Mouse (Mus musculus): Measurements from ENCODE around the gene Mtm1.
A peak's percentile ranks its signal among the peaks of the same experiment; 100 is the strongest.

Gene Mtm1

DNA sequence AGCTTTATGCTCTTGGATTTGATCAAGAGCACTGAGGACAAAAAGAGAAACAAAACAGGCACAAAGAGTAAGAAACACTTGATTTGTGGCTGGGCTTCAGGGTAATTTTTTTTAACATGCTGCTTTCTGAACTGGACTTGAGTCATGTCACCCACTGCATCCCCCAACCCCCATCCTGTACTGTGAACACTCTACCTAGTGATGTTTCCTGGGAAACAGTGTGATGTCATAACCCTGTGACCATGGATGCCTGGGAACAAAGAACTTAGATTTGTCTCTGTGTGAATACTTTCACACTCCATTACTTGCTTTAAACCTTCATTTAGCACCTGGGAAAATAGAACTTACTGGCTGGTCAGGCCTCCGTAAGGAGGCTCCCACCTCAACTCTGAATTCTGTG, at the start of gene Mtm1:
Gene Mtm1, plus strand, starts transcription at position 301 of the 400 bp plus-strand sequence.
- DNase-seq: no peak

- no peak for DNase-seq
These were observed 29.0 kb upstream of the Mtm1 start for GRCm38 (mm10) chrX:71181526-71181925.

DNA sequence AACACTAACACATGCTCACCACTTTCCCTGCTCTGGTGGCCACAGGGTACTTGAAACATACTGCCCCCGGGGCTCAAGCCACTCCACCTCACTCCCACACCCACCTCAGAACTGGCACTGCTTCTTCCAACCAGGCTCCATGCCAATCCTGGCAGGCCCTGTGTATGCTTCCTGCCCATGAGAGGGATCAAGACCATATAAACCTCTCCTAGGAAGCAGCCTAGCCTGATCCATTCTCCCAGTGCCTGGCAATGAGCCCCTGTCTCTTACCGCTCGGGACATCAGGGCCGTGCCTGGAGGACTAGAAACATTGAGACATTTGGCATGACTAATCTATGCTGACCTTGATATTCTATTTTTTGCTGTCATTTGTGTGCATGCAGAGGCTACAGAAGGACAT, 26.9 kb upstream of the Mtm1 start:
- DNase-seq: peak in 1 of 2 experiments; percentile 18

GRCm38 (mm10) chrX:71186396-71186795, 24.2 kb upstream of the Mtm1 start:
- no peak for DNase-seq

DNA sequence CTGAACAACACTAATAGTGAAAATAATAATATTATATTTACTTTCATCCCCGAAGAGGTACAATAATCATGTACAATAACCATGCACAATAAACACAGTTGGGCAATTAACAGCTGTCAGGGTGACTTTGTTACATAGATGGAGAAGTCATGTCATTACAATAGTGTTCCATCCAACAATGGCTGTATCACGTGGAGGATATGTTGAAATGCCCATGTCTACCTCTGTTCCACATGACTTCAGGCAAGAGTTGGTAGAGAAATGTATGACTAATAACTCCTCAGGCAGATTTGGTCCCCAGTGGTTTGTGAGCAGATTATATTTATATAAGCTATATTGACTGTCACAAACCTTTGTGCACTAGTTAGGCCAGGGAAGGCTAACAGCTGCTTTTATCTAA, 5.8 kb upstream of the Mtm1 start:
- no peak for DNase-seq

DNA sequence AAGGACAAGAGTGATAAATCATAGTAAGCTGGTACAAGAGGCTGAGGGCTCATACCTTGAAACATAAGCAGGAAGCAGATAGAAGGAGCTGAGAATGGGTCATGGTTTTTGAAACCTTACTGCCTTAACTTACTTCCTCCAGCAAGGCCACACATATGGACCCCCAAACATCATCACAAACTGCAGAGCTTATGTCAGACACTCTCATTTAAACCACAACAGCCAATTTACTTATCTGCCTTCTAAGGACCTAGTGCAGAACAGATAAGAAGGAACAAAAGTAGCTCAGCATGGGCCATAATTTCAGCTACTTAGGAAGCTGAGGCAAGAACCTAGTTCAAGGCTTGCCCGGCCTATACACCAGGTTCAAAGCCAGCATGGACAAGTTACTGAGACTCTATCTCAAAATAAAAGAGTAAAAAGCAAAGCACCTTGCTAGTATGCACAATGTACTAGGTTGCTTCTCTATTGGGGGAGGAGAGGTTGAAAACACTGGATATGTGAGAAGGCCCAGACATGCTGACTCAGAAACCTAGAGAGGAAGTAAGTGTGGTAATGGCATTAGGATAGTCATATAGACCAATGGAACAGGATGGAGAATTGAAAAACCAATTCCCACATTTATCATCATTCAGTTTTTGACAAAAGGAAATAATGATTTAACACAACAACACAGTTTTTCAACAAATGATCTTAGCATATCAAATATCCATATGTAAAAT, 4.6 kb upstream of the Mtm1 start:
- DNase-seq: no peak

GRCm38 (mm10) chrX:71206595-71206994, 4.0 kb upstream of the Mtm1 start:
- DNase-seq: no peak

- DNase-seq: no peak
These were observed 2.3 kb downstream of the Mtm1 start for GRCm38 (mm10) chrX:71212911-71213310.

GRCm38 (mm10) chrX:71214441-71215112, 4.0 kb downstream of the Mtm1 start:
- DNase-seq: peak; percentile 88 to 93

DNA sequence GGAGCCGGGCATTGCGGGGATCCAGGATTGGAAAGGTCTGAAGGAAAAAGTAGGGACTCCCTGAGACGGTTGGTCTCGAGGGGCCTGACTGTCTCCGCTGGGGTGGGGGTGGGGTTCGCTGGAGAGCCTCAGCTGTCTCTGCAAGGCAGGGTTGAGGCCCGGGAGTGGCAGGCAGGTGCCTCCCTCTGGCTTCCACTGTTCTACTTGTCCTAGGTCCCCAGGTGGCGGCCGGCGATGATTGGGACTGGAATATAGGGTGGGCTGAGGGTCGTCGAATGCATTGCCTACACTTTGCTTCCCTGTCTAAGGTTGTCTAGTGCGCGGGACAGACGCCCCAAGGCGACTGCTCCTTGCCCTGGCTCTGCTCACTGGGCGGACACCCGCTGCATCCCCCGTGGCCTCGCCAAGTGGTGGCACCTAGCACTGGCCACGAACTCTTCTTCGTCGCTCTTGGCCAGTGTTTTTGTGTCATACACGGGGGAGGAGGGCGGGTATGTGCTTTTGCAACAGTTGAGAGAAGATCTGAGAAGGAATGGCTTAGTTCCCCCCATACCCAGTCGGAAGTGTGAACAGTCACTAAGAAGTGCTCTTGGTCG, 4.6 kb downstream of the Mtm1 start:
- DNase-seq: peak; percentile 31 to 40

GRCm38 (mm10) chrX:71216879-71217278, 6.3 kb downstream of the Mtm1 start:
- no peak for DNase-seq

DNA sequence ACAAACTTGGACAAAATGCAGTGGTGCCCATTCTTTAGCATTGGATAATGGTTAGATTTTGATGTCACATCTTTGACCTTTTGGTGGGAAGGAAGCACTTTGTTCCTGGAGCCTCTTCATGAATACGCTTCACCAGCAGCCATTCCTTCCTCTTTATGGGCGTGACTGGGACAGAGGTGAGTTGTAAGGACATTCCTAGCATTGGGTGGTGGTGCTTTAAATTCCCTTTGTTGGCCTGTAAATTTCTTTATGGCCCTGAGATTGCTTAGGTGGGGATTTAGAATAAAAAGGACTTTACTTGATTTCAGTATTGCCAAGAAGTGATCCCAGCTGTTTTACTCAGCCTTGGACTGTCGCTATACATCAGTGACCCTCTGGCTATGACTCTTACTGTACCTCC, 8.3 kb downstream of the Mtm1 start:
- DNase-seq: no peak

DNA sequence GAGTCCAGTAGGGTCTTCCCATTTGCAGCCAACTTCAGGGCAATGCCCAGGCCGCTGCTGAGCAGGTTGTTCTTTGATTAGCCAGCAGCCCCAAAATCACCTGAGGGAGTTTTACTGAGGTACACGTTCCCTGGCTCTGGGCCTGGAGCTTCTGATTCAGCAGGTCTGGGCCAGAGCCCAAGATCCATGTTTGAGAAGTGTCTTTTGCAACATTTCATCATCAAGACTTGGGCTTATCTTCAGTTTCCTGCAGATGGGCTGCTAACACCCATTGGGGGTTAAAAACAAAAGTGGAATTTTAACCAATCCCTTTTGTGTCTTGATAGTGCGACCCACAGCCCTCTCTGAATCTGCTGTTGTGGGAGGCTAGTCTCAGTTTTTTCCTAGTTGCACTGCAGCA, 10.3 kb downstream of the Mtm1 start:
- no peak for DNase-seq

DNA sequence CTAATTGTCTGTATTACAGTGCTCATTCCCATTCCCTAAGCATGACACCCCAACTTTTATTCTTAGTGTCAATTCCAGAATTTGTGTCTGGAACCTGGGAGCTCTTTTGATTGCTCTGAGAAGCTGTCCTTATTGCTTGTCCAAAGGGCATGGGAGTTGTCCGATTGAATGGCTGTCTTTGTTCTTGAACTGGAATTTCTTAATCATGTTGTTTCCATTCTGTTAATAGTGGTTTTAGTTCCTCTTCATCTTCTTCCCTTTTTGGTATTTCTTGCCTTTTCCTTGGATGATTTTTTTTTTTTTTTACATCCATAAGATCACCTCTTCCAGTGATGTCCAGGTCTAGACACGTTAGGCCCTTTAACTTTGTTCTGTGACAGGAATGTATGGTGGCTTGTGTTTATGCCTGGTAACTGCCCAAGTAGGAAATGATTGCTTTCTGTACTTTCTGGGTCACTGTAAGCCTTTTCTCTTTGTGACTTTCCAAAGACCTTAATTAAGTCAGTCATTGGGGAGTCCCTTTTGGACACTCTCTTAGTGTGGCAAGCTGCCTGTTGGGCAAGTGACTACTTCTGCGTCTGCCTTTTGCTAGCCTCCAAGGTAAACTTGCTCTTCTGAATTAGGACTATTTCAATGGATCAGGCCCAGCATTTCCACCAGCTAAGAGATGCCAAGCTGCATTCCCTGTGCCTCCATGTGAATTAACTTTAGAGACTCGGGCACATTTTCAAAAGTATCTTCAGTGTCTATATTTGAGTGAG, 12.3 kb downstream of the Mtm1 start:
- DNase-seq: no peak

- no peak for DNase-seq
These were observed 16.3 kb downstream of the Mtm1 start for GRCm38 (mm10) chrX:71226881-71227280.

GRCm38 (mm10) chrX:71228200-71228599, 17.6 kb downstream of the Mtm1 start:
- no peak for DNase-seq

DNA sequence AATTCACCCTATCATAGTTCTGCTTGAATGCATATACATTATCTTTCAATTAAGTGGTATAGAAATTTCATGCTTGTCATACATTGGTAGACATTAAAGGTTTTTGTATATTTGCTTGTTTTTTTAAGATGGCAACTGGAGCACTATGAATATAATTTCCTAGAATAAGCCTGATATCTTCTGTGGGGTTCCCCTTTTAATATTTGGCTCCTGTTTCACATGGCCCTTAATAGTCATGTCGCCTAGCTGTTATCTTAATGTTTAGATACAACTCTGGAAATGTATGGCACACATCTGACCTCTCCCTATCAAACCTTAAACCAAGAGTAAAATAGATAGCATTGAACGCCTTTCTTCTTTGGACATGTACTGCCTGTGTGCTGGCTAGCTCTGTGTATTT, 20.3 kb downstream of the Mtm1 start:
- DNase-seq: no peak

DNA sequence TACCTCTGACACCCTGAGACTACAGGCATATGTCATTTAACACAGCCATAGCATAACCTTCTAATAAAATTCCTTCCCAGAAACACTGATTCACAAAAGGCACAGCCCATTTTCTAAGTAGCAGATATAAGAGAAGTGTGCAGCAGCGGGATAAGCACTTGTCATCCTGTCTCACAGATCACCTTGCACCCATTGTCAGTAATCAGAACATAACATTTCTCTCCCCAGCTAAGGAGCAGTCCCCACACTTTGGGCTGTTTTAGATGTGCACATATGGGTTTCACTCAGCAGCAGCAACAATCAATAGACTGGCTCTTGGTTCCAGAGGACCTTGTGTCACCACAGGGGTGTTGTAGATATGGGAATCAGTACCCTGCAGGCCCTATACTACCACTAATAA, 45.9 kb downstream of the Mtm1 start:
- DNase-seq: no peak

DNA sequence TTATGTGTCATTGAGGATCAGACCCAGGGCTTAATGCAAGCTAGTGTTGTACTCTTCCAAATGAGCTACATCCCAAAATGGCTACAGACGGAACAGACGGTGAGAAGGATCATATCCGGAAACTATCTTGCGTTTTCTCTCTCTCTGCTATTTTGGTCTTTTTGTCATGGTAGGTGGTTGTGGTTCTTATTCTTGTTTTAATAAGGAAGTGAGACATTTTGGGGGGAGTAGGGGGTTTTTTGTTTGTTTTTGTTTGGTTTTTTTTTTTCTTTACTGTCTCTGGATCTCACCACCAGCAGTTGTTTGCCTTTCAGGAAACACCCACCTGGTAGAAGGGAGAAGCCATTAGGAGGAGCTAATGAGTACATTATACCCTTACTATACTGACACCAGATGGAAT, 50.3 kb downstream of the Mtm1 start:
- DNase-seq: no peak

DNA sequence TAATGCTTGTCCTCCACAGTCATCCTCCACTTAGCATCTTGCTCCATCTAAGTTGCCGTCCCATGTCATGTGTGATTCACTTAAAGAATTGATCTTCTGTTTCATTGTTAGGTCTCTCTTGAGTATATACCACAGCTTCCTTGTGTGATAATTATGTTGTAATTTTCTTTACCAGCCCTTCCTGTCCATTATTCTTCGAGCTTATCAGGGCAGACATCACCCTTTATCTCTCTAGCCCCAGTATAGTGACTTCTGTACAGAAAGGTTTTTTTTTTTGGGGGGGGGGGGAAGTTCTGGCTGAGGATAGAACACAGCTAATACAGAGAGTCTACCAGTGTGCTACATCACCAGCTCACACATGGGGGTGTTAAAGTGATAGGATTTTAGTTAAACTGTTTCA, 53.7 kb downstream of the Mtm1 start:
- no peak for DNase-seq

- no peak for DNase-seq
These were observed 58.4 kb downstream of the Mtm1 start for GRCm38 (mm10) chrX:71268972-71269371.

DNA sequence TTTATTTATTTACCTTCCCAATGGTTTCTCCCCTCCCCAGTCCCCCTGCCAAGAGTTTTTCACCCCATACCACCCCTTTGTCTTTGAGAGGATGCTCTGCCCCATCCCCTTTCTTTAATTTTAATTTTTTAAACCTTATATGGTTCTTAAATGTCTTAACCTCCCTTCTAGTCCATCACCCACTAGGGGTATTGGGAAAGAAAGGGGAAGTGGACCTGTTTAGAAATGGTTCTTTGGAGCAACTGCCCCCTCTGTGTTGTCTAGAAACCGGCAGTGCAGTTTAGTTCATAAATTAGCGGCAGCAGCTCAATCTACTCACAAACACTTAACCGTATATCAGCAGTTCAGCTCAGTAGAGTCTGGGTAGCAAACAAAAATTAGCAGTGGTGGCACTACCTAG, 63.6 kb downstream of the Mtm1 start:
- DNase-seq: no peak

- DNase-seq: no peak
These were observed 74.9 kb downstream of the Mtm1 start for GRCm38 (mm10) chrX:71285473-71285872.

DNA sequence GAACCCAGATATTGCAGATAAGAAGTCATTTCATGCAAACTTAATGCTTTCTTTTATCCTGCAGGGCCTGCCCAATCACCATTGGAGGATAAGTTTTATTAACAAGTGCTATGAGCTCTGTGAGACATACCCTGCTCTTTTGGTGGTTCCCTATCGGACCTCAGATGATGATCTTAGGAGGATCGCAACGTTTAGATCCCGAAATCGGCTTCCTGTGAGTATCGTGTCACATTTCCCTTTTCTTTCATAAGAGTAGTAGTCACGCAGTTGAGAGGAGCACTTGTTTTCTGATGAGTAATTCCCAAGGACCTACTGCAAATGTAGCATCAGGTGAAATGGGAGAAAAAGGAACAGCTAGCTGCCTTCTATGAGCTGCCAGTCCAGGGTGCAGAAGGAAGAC, 76.5 kb downstream of the Mtm1 start:
- DNase-seq: no peak
